Mouse (Mus musculus) Muller cell, postnatal 12 days (primary cell): Measurements from ENCODE around the gene Prkch.

Experiments
- DNase-seq: peaks from one replicate; pipeline ENCODE4 v3.0.0-alpha.2; 2015; ENCODE audit errors: inconsistent ontology term

Prkch gene

DNA sequence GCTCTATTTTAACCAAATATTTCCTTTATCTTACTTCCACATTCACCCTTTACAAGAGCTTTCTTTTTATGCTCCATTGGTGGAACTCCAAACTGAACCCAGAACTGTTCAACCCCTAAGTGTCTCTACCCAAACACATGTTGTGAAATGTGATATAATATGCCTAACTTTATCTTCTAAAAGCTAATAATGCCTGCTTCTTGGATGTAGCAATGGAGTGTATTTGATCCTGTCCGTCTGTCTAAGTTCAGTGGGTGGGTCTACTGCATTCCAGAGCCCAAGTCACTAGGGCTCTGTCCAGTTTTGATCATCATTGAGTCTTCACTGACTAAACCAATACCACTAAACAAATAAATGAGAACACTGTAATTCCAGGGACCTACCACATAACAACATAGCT lies 240.2 kb downstream of the Prkch start:
- DNase-seq: no peak
